Mouse (Mus musculus): Measurements from ENCODE around the gene Rnd3. TPM values are rescaled to one million over a fixed set of nuclear protein-coding genes. Genes with fewer than 3 reads are reported as not detected.

Rnd3 gene
- polyA plus RNA-seq, 1 experiment, result 10.5 TPM

- WGBS, result 42% methylated on average over 2 of the region's 2 CpGs
- no peaks in the 10 kb centered on the region for H3K4me1 ChIP-seq (ENCODE audit: control insufficient read depth, insufficient read depth, low read length)
- DNase-seq, result no peak
- TF ChIP-seq POLR2A (IDR thresholded peaks at IDR 0.05; ENCODE audit: borderline replicate concordance, insufficient read depth, low read length), result no peak
- no peak for TF ChIP-seq CTCF (IDR thresholded peaks at IDR 0.05; ENCODE audit: borderline replicate concordance, insufficient read depth, low read depth, low read length)
- H3K4me3 ChIP-seq (replicated peaks; ENCODE audit: insufficient read depth, low read depth, low read length), result no peak overlapping the region
- H3K27me3 ChIP-seq (ENCODE audit: control insufficient read depth, insufficient read depth, low read length), result no peaks in the 10 kb centered on the region
- H3K27ac ChIP-seq (ENCODE audit: insufficient read depth, low read length), result no peak overlapping the region
Observed at GRCm38 (mm10) chr2:51161110-51161509, 12.2 kb upstream of the Rnd3 start.

DNA sequence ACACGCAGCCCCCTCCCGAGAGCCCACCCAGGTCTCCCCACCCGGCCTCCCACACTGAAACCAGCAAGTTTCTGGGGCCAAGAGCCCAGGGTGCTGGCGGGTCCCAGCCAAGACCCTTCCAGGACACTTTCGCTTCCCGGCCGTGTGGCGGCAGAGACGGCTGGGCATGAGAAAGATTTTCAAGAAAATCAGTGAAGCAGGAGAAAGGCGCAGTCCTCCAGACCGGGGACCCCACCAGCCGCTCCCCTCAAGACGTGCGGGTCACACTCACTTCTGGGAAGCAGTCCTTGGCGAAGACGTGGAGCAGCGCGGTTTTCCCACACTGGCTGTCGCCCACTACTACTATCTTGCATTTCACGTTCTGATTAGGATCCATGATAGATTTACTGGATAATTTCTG is 457 bp downstream of the Rnd3 start:
- peak overlapping the region; percentile 85 for H3K4me3 ChIP-seq (replicated peaks; ENCODE audit: insufficient read depth, low read depth, low read length)
- no peak for TF ChIP-seq POLR2A (IDR thresholded peaks at IDR 0.05; ENCODE audit: borderline replicate concordance, insufficient read depth, low read length)
- WGBS, result under 1% methylated on average over 20 of the region's 20 CpGs

DNA sequence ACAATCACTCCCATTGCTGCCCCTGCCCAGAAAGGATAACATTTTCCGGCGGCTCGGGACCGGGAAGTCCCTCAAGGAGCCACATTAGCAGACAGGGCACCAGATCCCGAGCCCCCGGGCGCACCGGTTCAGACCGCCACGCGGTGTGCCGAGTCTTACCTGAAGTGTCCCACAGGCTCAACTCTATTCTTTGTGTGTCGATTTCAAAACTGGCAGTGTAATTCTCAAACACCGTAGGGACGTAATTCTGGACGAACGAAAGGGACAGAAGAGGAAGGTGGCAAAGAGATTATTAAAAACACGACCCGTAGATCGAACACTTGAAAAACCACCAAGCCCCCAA is 875 bp downstream of the Rnd3 start:
- Histone ChIP-seq H3K27ac (ENCODE audit: insufficient read depth, low read length) (peak overlapping the region; percentile 22), H3K4me3 (replicated peaks; ENCODE audit: insufficient read depth, low read depth, low read length) (peak overlapping the region; percentile 85), H3K4me1 (ENCODE audit: control insufficient read depth, insufficient read depth, low read length) (no peaks in the 10 kb centered on the region), H3K27me3 (ENCODE audit: control insufficient read depth, insufficient read depth, low read length) (no peaks in the 10 kb centered on the region)
- WGBS, result under 1% methylated on average over 20 of the region's 20 CpGs
- TF ChIP-seq CTCF (IDR thresholded peaks at IDR 0.05; ENCODE audit: borderline replicate concordance, insufficient read depth, low read depth, low read length) (no peak), POLR2A (IDR thresholded peaks at IDR 0.05; ENCODE audit: borderline replicate concordance, insufficient read depth, low read length) (no peak)
- no peak for DNase-seq

More for the DNA sequence above, 457 bp downstream of the Rnd3 start:
- no peak overlapping the region for H3K27ac ChIP-seq (ENCODE audit: insufficient read depth, low read length)
- no peaks in the 10 kb centered on the region for H3K27me3 ChIP-seq (ENCODE audit: control insufficient read depth, insufficient read depth, low read length)
- no peaks in the 10 kb centered on the region for H3K4me1 ChIP-seq (ENCODE audit: control insufficient read depth, insufficient read depth, low read length)
- peak; percentile 32 to 44 for DNase-seq

GRCm38 (mm10) chr2:51147318-51148064 is 1.4 kb downstream of the Rnd3 start:
- H3K4me1 ChIP-seq (ENCODE audit: control insufficient read depth, insufficient read depth, low read length), result no peaks in the 10 kb centered on the region
- DNase-seq, result peak; percentile 75 to 77
- TF ChIP-seq POLR2A (IDR thresholded peaks at IDR 0.05; ENCODE audit: borderline replicate concordance, insufficient read depth, low read length) (no peak), CTCF (IDR thresholded peaks at IDR 0.05; ENCODE audit: borderline replicate concordance, insufficient read depth, low read depth, low read length) (no peak)
- under 1% methylated on average over 45 of the region's 45 CpGs for WGBS
- no peaks in the 10 kb centered on the region for H3K27me3 ChIP-seq (ENCODE audit: control insufficient read depth, insufficient read depth, low read length)
- H3K27ac ChIP-seq (ENCODE audit: insufficient read depth, low read length), result peak overlapping the region; percentile 67
- peak overlapping the region; percentile 85 for H3K4me3 ChIP-seq (replicated peaks; ENCODE audit: insufficient read depth, low read depth, low read length)

DNA sequence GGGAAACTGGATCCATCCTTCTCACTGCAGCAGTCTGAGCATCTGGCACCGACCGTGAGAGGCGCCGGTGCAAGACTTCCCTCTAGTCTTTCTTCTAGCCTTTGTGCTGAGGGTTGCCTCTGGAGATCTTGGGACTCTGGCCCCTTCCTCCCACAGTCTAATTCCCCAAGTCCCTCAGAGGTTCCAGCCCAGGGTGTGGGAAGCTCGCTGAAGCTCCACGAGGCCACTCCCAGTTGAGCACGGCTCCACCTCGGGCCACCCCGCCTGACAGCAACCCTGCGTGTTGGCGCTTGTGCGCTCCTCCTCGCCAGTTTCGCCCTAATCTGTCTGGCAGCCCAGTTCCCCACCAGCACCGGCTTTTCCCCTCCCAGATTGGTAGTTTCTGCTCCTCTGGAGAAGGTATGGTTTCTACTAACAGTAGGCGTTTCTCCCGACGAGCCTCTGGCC is 2.0 kb downstream of the Rnd3 start:
- peak; percentile 80 to 82 for DNase-seq
- Histone ChIP-seq H3K4me3 (replicated peaks; ENCODE audit: insufficient read depth, low read depth, low read length) (peak overlapping the region; percentile 85), H3K4me1 (ENCODE audit: control insufficient read depth, insufficient read depth, low read length) (no peaks in the 10 kb centered on the region), H3K27me3 (ENCODE audit: control insufficient read depth, insufficient read depth, low read length) (no peaks in the 10 kb centered on the region), H3K27ac (ENCODE audit: insufficient read depth, low read length) (peak overlapping the region; percentile 67)
- TF ChIP-seq POLR2A (IDR thresholded peaks at IDR 0.05; ENCODE audit: borderline replicate concordance, insufficient read depth, low read length), result no peak
- no peak for TF ChIP-seq CTCF (IDR thresholded peaks at IDR 0.05; ENCODE audit: borderline replicate concordance, insufficient read depth, low read depth, low read length)
- under 1% methylated on average over 18 of the region's 18 CpGs for WGBS

DNA sequence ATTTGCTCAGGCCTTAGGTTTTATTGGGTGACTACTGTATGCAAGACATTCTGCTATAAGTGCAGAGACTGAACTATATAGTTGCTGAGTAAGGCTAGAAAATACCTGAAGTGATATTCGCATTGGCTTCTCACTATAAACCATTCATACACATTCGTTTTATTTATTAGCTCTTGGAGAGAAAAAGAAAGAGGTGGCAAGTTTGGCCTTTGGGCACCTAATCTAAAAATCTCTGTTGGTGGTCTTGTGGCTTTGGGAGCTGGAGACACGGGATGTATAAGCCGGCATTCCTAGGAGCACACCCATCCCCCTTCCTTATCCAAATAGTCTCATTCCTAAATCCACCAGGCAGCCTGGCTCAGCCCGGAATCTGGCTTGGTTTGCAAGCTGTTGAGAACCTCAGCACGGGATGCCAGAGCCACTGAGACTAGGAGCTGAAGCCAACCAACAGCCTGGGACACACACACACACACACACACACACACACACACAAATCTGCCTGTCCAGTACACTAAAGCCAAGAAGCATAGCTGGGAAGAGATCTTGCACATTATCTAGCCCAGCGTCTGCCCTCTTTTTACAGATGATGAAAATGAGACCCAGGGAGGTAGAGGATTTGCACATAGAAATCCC is 3.0 kb downstream of the Rnd3 start:
- H3K4me1 ChIP-seq (ENCODE audit: control insufficient read depth, insufficient read depth, low read length), result no peaks in the 10 kb centered on the region
- H3K4me3 ChIP-seq (replicated peaks; ENCODE audit: insufficient read depth, low read depth, low read length), result peak overlapping the region; percentile 38
- no peak for TF ChIP-seq CTCF (IDR thresholded peaks at IDR 0.05; ENCODE audit: borderline replicate concordance, insufficient read depth, low read depth, low read length)
- no peak for TF ChIP-seq POLR2A (IDR thresholded peaks at IDR 0.05; ENCODE audit: borderline replicate concordance, insufficient read depth, low read length)
- no peaks in the 10 kb centered on the region for H3K27me3 ChIP-seq (ENCODE audit: control insufficient read depth, insufficient read depth, low read length)
- DNase-seq, result peak; percentile 74 to 86
- 18% methylated on average over 7 of the region's 7 CpGs for WGBS
- no peak overlapping the region for H3K27ac ChIP-seq (ENCODE audit: insufficient read depth, low read length)

DNA sequence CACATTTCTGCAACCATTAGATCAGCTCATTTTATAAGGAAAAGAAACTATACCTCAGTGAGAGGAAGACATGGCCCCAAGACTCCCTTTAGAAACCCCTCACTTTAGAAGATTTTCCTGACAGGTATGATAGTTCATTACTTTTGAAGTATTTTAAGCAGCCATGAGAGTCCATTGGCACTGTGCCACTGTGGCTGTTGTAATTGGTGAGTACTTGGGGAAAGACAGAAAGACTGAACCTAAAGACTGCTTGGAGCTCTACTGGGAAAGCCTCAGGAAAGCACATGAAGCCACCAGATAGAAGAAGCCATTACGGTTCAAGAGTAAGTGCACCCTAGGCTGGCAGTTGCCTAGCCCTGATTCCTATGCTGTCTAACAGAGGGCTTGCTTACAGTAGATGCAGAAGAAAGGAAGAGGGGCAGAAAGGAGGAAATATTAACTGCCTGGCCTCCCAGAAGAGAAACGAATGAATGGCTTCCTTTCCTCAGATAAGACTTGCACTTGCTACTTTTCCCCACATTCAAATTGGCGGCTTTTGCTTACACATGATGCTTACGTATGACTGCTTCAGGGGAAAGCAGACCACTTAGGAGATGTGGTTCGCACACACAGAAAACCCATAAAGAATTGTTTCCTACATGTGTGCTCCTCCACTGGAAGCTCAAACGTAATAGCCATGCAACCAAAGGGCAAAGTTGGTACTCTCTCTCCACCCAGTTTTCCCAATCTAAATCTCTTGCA is 4.4 kb downstream of the Rnd3 start:
- WGBS, result 91% methylated on average over 6 of the region's 6 CpGs
- Histone ChIP-seq H3K4me3 (replicated peaks; ENCODE audit: insufficient read depth, low read depth, low read length) (no peak overlapping the region), H3K27me3 (ENCODE audit: control insufficient read depth, insufficient read depth, low read length) (no peaks in the 10 kb centered on the region), H3K27ac (ENCODE audit: insufficient read depth, low read length) (no peak overlapping the region), H3K4me1 (ENCODE audit: control insufficient read depth, insufficient read depth, low read length) (no peaks in the 10 kb centered on the region)
- TF ChIP-seq POLR2A (IDR thresholded peaks at IDR 0.05; ENCODE audit: borderline replicate concordance, insufficient read depth, low read length), result no peak
- TF ChIP-seq CTCF (IDR thresholded peaks at IDR 0.05; ENCODE audit: borderline replicate concordance, insufficient read depth, low read depth, low read length), result no peak
- no peak for DNase-seq
